Mouse (Mus musculus) kidney, postnatal 4 days (tissue): ENCODE results near the gene Rnaseh2a.

Source experiments
- DNase-seq, 2 experiments: peaks; one replicate each; pipeline ENCODE4 v3.0.0; 2021; ENCODE audit warnings: mixed read lengths in 2 of 2

Gene Rnaseh2a

DNA sequence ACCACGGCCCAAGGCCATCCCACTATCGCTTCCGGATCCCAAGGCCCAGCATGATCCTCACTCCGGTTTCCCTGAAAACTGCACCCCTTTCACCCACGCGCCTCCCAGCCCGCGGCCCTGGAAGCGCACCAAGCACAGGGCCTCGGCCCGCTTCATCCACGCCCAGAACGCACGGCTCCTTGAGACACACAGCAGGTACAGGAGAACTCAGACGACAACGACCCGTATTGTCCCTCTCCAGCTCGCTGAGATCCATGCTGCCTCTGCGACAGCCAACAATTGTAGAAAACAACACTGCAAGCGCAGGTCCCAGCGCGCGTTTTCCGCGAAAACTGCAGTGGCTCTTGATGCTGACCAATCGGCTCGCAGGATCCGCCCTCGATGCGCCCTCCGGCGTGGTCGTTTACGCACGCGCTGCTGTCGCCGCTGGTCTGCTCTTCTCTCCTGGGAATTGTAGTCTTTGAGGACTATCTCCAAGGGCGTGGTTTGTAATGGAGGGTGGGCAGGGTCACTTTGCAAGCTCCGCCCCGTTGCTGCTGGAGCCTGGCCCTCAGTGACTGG, 3.8 kb downstream of the Rnaseh2a start:
- peak; percentile 95 to 97 for DNase-seq

DNA sequence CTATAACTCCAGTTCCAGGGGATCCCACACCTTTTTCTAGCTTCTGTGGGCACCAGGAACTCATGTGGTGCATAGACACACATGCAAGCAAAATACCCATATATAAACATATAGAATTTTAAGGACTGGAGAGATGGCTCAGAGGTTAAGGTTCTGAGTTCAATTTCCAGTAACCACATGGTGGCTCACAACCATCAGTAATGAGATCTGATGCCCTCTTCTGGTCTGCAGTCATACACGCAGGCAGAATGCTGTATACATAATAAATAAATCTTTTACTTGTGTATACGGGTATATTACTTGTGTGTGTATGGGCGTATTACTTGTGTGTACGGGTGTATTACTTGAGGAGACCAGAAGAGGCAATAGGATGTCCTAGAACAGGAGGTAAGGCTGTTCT, 5.6 kb downstream of the Rnaseh2a start:
- no peak for DNase-seq

DNA sequence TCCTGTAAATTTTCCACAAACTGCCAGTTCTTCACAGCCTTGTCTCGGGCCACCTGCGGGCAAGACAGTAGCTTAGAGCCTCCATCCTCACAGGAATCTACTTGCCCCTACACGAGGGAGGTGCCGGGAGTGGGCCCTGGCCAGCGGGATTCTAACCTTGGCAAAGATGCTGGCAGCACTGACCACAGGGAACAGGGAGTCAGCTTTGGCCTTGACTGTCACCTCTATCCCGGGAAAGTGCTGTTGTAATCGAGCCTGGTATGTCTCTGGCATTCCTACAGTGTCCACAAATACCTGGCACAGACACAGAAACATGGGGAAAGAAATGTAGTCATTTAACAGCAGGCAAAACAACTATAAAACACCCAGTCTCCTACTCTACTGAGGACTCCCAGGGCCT, 9.8 kb downstream of the Rnaseh2a start:
- no peak for DNase-seq

DNA sequence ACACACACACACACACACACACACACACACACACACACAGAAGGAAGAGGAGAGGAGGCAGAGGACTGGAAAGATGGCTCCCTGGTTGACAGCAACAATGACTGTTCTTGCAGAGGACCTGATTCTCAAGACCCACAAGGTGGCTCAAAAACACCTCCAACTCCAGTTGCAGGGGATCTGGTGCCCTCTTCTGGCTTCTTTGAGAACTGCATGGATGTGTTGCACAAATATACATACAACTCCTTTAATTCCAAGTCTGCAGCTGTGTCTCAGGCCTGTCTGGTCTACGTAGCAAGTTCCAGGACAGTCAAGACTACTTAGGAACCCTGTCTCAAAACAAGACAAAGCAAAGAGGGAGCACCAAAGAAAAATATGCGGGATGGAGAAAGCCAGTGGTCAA, 12.8 kb downstream of the Rnaseh2a start:
- DNase-seq = peak; percentile 83 to 86

DNA sequence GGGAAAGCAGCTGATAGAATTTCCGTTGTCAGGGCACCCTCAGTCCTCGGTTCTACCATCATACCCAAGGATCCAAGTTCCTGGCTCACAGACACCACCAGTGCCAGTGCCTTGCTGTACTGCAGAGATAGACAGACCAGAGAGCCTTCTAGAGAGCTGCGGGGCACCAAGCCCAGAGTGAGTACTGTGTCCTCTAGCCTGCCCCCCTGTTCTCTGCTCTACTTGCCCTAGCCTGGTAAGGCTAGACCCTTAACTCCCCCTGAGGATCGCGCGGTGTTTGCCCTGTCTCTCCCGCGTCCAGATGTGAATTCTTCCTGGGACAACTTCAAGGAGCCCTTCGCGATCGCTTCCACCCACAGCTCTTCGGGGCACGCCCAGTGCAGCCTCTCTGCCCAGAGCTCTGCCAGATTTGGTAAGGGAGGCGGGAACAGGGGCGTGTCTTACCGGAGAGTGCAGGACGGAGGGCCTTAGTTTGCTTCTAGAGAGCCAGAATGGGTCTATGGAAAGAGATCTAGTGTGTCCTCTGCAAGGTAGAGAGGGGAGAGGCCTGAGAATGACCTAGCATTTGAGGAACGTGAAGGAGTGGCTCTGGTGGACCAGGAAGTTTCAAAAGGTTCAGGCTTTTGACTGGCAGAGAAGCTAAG, 16.8 kb downstream of the Rnaseh2a start:
- DNase-seq = peak; percentile 43 to 57

DNA sequence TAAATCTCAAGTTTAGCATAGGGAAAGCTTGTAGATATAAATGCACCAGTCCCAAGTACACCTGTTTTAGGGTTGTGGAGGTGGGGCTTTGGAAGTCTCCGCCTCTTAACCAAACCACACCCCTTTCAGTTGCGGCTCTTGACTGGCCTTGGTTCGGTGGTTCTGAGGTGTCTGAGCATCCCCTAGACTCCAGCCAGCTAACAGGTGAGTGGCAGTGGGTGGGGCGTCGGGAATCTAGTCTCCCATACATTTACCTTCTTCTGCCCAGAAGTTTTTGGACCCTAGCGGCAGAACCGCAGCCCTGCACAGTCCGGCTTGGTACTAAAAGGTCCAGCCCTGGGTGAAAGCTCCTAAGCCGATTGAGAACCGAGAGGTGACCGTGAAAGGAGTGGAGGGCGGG, 19.8 kb downstream of the Rnaseh2a start:
- DNase-seq = no peak

DNA sequence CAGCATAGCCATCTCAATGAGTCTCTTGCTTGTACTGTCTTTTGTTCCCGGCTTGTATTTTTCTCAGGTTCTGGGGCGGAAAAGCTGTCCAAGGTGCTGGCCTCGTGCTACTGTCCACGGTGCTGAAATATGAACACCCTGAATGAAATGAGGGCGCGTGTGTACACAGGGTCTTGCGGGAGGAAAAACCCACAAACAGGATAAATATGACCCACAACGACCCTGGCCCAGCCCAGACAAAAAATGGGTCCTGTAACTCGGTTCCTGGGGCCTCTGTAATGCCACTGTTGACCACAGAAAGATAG, 22.4 kb downstream of the Rnaseh2a start:
- peak; percentile 79 to 80 for DNase-seq

DNA sequence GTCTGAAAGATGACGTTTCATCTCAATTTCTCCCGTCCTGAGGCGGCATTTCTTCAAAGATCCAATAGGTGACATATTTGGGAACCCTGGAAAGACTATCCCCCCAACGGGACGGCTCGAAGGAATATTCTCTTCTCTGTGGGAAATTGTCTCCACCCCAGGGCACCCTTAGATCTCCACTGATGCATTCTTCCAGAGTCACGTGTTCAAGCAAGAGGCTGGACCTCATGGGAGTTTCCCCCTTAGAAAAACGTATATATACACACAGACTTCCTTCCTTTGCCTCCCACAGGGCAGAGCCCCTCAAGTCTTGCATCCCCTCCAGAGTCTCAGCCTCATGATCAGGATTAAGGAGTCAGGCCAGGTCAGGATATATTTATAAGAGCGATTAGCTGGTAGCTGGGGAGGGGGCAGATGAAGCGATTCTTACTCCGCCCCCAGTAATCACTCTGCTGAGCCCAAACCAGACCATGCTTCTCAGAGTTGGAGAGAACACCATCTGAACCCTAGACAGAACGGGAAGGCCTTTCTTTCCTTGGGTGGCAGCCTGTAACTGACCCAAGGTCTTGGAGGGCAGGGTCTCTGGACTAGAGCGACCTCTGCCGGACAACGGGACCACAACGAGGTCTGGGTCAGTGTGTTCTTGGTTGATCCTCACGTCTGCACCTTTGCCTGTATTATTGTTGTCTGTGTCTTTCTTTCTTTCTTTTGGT, 22.9 kb downstream of the Rnaseh2a start, which contains the start of gene Rtbdn:
TSS of gene Rtbdn (plus strand) at position 464 of the 713 bp plus-strand sequence.
- DNase-seq = no peak

DNA sequence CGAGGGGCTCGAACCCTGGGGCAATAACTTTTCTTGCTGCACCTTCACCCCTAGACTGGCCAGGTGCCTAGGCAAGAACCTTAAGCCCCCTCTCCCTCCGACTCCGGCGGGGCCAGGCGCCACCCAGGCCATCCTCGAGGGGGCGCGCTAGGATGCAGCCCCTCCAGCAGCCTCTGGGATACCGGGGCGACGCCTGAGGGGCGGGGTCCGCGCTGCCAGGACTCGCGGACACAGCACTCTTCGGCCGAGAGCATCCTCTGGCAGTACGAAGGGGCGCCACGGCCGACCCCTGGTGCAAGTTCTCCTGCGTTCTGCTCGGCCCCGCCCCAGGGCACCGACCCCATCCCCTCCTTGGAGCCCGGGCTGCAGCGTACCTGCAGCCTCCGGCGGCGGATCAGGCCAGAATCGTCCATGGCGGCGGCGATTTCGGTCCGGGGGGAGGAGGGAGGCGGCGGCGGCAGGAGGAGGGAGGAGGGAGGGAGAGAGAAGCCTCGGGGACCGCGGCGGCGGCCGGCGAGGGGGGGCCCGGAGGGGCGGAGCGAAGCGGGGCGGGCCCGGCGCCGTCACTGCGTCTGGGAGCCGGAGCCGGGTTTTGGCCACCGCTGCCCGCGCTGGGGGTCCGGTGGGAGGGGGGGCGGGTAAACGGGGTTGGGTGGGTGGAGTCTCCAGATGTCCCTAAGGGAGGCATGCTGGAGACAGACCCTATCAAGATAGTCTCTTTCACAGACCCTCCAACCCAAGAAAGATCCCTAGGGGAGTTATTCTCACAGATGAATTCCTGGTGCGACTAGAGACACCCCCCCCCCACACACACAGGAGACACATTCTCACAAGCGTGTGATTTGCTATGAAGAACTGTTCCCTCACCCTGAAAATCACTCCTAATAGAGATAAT, 23.7 kb downstream of the Rnaseh2a start:
- peak in 1 of 2 experiments; percentile 21 for DNase-seq

DNA sequence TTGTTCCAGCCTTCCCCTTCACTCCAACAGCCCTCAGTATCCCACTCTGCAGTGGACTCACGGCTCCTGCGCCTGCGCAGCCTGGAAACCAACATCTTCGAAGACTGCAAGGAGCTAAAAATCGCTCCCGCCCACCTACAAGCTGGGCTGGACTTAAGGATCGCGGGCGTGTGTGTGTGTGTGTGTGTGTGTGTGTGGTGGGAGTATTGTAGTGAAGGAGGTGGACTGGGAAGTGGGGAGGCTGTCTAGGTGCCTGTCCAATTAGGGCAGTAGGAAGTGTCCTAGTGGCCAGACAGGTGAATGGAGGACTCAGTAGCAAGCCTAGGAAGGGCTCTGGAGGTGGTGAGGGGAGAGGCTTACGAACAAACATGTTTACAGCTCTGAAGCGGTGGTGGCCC, 24.3 kb downstream of the Rnaseh2a start:
- DNase-seq = peak in 1 of 2 experiments; percentile 16

DNA sequence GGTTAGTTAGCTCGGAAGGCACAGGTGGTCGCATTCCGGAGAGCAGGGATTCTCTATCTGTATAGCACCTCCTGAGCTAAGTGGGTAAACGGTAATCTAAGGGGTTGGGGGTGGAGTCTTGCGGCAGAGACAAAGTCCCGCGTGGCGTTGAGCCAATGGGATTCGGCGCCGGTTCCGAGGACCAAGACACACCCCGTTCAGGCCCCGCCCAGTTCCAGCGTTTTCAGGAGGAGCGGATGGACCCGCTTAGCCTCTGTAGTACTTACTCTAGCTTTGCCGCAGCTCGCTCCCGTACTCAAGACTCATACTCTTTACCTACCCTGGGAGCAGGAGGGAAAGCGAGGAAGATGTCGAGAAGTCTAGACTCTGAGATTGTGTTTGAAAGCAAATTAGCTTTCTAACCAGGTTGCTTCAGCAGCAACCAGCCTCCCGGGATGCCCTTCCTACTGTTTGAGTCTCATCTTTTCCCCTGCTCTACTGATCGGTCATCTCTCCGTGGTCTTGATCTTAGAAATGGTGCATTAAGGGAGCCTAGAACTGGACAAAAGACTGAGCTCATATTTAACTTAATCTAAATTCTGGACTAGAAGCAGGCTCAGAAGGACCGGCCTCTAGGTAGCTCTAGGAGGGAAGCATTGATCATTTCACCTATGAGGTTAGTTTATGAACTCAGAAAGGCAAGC, 24.9 kb downstream of the Rnaseh2a start:
- DNase-seq = peak; percentile 61 to 68

DNA sequence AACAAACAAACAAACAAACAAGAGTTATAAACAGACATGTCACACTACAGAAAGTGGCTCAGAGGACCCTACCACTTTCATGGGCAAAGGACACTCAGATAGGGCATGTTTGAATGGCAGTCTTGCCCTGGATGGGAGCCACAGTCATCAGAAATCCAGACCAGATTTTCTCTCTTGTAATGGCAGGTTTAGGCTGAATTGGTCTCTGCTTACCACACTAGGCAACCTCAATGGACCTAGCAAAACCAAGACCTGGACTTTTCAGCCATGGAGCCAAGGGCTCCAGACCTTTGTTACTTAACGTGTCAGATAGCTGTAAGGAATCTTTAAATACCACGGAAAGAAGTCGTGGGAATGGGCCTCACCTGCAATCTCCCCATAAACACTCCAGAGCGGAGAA, 25.9 kb downstream of the Rnaseh2a start:
- no peak for DNase-seq

DNA sequence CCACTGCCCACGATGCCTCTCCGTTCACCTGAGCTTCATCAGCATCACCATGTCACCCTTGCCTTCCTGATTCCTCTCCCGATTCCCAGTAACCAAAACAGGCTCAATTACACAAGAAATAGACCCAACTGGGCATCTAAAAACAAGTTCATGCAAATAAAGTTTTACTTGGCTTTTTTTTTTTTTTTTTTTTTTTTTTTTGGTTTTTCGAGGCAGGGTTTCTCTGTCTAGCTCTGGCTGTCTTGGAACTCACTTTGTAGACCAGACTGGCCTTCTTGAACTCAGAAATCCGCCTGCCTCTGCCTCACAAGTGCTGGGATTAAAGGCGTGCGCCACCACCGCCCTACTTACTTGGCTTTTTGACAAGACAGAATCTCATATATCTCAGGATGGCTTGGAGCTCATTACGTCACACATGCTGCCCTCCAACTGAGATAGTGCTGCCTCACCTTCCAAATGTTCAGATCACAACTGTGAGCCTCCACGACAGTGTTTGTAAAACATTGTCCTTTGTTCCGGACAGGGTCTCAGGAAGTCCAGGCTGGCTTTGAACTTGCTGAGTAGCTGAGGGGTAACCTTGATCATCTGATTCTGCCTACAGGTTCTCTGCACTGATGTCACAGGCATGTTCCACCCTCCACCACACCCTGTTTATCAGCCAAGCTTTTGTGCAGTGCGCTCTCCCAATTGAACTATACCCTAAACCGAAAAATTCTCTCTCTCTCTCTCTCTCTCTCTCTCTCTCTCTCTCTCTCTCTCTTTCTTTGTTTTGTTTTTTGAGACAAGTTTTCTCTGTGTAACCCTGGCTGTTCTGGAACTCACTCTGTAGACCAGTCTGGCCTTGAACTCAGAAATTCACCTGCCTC, 31.7 kb downstream of the Rnaseh2a start:
- no peak for DNase-seq

DNA sequence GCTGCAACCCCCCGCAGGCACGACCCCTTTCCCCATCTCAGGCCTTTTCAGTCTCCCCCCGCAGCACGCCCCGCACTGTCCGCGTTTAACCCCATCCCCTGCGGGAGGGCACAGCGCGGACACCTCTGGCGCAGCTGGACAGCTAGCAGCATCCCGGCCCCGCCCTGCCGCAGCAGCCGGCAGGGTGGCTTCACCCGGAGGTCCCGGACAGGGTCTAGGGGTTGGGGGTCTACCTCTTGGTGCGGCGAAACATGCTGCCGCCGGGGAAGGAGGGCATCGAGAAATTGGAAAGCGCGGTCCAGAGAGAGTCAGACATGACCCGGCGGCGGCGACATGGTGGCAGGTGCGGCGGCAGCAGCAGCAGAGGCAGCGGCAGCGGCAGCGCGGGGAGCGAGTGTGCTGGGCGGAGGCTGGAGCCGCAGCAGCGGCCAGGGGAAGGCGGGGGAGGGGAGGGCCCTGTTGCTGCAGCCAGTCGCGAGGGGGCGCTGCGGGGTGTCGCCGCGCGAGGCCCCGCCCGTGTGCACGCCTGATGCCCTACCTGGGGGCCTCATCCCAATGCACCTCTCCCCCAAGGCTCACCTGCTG, 32.5 kb downstream of the Rnaseh2a start, which contains the start of gene Mast1:
TSS of gene Mast1 (minus strand) at position 398 of the 585 bp plus-strand sequence.
- peak; percentile 75 to 81 for DNase-seq

DNA sequence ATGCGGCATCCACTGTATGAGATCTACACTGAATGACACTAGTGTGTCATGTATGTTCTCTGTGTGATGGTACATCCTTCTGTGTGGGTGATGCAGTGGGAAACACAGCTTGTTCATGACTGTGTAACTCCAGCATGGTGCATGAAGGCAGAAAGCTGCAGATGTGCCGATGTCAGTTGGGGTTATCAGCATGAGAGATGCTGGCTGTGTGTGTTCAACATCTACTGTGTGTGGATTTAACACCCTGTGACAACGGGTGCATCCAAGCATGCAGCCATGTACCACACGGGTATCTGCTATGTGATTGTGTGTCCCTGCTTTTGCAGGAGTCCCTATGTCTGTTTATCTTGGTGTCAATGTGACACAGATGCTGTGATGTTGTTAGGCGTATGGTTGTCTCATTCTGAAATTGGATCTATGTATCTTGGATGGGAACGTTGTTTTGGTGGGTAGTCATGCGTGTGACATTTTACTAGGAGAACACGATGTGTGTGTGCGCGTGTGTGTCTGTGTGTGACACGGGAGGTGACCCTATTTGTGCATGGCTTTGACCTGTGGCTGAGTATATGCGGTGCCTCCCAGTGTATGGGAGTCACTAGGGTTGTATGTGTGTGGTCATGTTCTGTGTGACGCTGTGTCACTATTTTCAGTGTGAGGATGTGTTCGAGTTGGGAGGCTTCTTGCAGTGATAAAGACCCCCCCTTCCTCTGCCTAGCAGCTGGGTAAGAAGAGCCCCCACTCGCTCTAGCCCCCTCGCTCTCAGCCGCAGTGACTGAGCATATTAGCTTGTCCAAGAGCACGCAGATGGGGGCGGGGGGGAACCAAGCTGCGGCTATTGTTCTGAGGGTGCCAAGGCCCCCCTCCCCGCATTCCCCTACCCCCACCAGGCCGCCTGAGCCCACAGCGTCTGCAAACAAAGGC, 33.3 kb downstream of the Rnaseh2a start:
- DNase-seq = no peak

DNA sequence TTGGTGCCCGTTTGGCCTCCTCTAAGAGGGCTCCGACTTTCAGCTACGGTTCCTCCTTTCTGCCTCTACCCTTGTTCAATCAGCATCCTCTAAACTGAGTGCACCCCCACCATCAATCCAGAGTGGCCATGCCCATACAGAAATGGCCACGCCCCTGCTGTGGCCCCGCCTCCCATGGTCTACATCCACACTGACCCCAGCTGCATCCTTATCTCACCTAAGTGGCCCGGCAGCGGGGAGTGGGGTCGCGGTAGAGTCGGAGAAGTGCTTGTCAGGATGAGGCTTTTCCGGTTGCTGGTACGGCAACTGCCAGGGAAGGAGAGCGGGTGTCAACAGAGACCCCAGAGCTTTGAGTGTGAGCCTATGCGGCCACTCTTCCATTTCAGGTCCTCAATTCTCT, 34.1 kb downstream of the Rnaseh2a start:
- DNase-seq = no peak

DNA sequence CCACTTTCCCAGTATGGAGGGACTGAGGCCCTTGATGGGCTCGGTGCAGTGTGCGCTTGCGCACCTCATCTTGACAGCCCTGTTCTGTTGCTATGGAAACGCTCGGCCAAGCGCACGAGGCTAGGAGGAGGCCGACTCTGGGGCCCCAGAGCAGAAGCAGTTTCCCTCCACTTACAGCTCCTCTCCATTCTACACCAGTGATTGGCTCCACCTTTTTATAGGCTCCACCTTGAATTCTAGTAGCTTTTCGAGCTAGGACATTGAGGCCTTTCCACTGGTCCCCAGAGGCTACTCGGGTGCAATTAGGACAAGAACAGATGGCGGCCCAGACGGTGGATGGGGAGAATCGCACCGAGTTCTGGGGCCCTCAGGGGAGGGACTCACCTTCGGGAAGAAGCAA, 34.7 kb downstream of the Rnaseh2a start:
- DNase-seq = peak; percentile 24 to 55

DNA sequence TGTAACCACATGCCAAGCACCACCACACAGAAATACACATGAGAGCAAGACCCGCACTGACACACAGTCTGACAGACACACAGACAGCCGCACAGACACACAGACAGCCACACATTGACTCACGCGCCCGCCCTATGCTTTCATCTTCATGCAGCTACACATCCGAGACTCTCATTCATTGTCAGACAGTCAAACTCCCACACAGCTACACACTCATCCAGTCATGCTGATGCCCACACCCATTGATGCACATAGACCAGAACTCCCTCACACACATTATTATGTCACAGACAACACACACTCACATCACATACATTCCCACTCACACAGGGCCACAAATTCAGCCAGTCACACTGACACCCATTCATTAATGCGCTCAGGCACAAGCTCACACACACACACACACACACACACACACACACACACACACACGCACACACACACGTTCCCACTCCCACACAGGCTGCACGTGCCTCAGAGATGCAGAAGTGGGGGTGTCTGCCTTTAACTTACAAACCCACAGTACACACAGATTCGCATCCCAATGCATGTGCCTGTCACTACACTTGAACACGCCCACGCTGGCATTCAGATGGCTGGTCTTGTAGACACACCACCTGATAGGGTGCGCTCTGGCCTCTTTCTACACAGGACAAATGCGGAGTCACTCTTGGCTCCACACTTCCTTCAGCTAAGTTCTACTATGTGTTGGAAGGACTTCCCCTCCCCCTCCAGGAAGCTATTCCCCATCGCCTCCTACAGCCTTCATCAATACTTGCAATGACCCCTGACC, 35.6 kb downstream of the Rnaseh2a start:
- DNase-seq = no peak

DNA sequence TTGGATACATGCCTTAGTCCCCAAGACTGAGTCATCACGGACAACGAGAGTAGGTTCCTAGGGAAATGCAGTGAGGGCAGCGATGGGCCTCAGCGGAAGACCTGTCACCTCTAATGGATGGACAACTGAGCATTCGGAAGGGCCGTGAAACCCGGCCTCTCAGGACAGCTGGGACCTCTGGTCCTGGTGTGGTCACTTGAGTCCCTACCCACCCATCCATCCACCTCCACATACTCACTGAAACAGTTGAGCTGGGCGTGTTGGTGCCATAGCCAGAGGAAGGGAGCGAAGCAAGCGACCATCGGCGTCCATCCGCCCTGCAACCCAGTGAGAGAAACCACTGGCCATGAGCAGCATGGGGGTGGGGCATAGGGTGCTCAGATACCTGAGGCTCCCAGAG, 39.0 kb downstream of the Rnaseh2a start:
- no peak for DNase-seq
